Mouse (Mus musculus) midbrain, embryonic 11.5 days (tissue): Measurements from ENCODE around the gene Tnk1. TPM values are rescaled to one million over a fixed set of nuclear protein-coding genes. Genes with fewer than 3 reads are reported as not detected.

Experiments
- ATAC-seq: fragments of 200-750 bp; cut with Nextera tagmentation; 2 replicates; pipeline ENCODE4 v1.8.0; 2017; ENCODE audit warnings: moderate TSS enrichment, moderate library complexity; ENCODE audit not compliant: low FRiP score
- DNase-seq: peaks from one replicate; pipeline ENCODE4 v3.0.0; 2015; ENCODE audit warnings: low spot score; ENCODE audit errors: missing footprints
- H3K27ac ChIP-seq: fragments of 300-500 bp; sonication (generic); 2 replicates; pipeline ENCODE4 v1.5.1; 2014; ENCODE audit warnings: low read depth, low read length
- H3K27me3 ChIP-seq: fragments of 300-500 bp; sonication (generic); 2 replicates; pipeline ENCODE4 v1.6.1; 2014; ENCODE audit warnings: mild to moderate bottlenecking, low read length, moderate library complexity, mixed read lengths; ENCODE audit not compliant: control insufficient read depth, insufficient read depth
- H3K36me3 ChIP-seq: fragments of 300-500 bp; sonication (generic); 2 replicates; pipeline ENCODE4 v1.6.1; 2014; ENCODE audit warnings: mild to moderate bottlenecking, low read length, moderate library complexity, mixed read lengths; ENCODE audit not compliant: control insufficient read depth, insufficient read depth
- H3K4me1 ChIP-seq: fragments of 300-500 bp; sonication (generic); 2 replicates; pipeline ENCODE4 v1.6.1; 2014; ENCODE audit warnings: low read length; ENCODE audit not compliant: control insufficient read depth, insufficient read depth
- H3K4me2 ChIP-seq: fragments of 300-500 bp; sonication (generic); 2 replicates; pipeline ENCODE4 v1.6.1; 2014; ENCODE audit warnings: mild to moderate bottlenecking, moderate library complexity
- H3K4me3 ChIP-seq: fragments of 300-500 bp; sonication (generic); 2 replicates; pipeline ENCODE4 v1.5.1; 2014; ENCODE audit warnings: low read depth, low read length
- H3K9ac ChIP-seq: fragments of 300-500 bp; sonication (generic); 2 replicates; pipeline ENCODE4 v1.6.1; 2014; ENCODE audit warnings: low read length
- H3K9me3 ChIP-seq: fragments of 300-500 bp; sonication (generic); 2 replicates; pipeline ENCODE4 v1.6.1; 2016; ENCODE audit warnings: low read length; ENCODE audit not compliant: control insufficient read depth
- WGBS: fragments of 180-500 bp; shearing (Covaris S2); extraction: QIAGEN DNeasy Blood & Tissue Kit; methylation state at CpG from one replicate; pipeline ENCODE4 v1.1.7; 2014; 5-methylcytosine and 5-hydroxymethylcytosine counted together
- polyA plus RNA-seq: library from polyadenylated mRNA; unstranded; fragments of >200 nt; fragmentation: Nextera tagmentation; extraction: Ambion mirVana; gene quantifications from 2 replicates; pipeline ENCODE4 v1.2.1, GENCODE M21; 2014

Tnk1 gene
- polyA plus RNA-seq, 1 experiment from 2014 or later = 0.48 TPM

DNA sequence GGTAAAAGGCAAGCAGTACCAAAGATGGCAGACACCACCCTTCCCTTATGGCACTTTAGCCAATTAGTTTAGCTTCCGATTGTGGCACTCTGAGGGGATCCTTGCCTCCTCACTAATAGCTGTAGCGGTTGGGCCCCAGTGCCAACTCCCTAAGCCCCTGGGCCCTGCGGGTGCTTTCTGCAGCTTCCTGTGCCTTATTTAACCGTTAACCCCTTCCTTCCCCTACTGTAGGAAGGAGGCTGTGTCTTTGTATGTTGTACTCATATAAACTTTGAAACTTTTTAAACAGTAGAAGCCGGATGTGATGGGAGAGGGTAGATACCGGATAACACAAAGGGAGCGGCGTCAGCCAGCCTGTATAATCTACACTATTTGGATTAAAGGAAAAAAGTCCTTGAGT is 7.8 kb downstream of the Tnk1 start:
- Histone ChIP-seq H3K4me1 (peaks cover 10% of the 10 kb centered on the region; the same call in 1 of the 2 replicates), H3K9ac (no peak overlapping the region), H3K36me3 (peaks cover 2% of the 10 kb centered on the region; the same call in 1 of the 2 replicates), H3K4me2 (no peak overlapping the region), H3K4me3 (no peak overlapping the region), H3K9me3 (no peaks in the 10 kb centered on the region), H3K27me3 (peaks cover 2% of the 10 kb centered on the region; the same call in 1 of the 2 replicates), H3K27ac (no peak overlapping the region)
- DNase-seq (no peak), ATAC-seq (no peak)
- 80% methylated on average over 8 of the region's 8 CpGs for WGBS

DNA sequence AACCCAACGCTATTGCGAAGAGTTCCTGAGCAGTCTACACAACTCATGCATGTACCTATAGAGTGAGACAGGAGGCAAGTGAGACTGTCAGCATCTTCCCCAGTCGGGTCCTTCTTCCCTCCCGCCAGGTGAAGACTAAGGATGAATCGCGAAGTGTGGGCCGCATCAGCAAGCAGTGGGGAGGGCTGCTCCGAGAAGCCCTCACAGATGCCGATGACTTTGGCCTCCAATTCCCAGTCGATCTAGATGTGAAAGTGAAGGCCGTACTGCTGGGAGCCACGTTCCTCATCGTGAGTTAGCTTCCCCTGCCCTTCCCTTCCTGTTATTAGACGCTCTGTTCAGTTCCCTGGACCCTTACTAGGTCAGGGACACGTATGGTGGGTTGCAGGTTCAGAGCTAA is 8.6 kb downstream of the Tnk1 start:
- no peak overlapping the region for H3K4me3 ChIP-seq
- H3K4me2 ChIP-seq = no peak overlapping the region
- H3K9me3 ChIP-seq = no peaks in the 10 kb centered on the region
- no peak for ATAC-seq
- no peak overlapping the region for H3K27ac ChIP-seq
- H3K4me1 ChIP-seq = peaks cover 16% of the 10 kb centered on the region; the same call in 1 of the 2 replicates
- H3K27me3 ChIP-seq = no peaks in the 10 kb centered on the region
- no peak for DNase-seq
- 92% methylated on average over 15 of the region's 15 CpGs for WGBS
- no peak overlapping the region for H3K9ac ChIP-seq
- peaks cover 2% of the 10 kb centered on the region; the same call in 1 of the 2 replicates for H3K36me3 ChIP-seq

DNA sequence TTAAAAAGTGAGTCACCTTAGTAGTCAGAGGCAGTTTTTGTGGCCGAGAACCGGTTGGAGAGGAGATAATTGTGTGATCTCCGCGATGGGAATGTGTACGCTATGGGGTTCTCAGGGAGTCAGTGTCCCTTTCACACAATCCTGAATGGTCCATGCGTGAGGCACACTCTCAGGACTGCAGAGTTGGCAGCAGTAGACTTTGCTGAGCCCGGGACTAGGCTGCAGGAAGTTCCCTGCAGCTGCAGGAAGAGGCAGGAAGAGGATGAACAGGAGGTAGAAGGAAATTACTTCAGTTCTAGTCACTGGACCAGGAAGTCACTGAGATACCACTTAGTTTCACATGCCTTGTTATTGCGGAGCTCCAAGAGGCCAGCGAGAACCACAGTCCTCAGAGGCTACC is 9.4 kb downstream of the Tnk1 start:
- peaks cover 16% of the 10 kb centered on the region; the same call in 1 of the 2 replicates for H3K4me1 ChIP-seq
- no peak for DNase-seq
- no peak overlapping the region for H3K9ac ChIP-seq
- H3K27ac ChIP-seq = no peak overlapping the region
- no peak overlapping the region for H3K4me3 ChIP-seq
- no peak for ATAC-seq
- H3K9me3 ChIP-seq = no peaks in the 10 kb centered on the region
- WGBS = 92% methylated on average over 9 of the region's 9 CpGs
- no peak overlapping the region for H3K4me2 ChIP-seq
- no peaks in the 10 kb centered on the region for H3K27me3 ChIP-seq
- peaks cover 2% of the 10 kb centered on the region; the same call in 1 of the 2 replicates for H3K36me3 ChIP-seq

DNA sequence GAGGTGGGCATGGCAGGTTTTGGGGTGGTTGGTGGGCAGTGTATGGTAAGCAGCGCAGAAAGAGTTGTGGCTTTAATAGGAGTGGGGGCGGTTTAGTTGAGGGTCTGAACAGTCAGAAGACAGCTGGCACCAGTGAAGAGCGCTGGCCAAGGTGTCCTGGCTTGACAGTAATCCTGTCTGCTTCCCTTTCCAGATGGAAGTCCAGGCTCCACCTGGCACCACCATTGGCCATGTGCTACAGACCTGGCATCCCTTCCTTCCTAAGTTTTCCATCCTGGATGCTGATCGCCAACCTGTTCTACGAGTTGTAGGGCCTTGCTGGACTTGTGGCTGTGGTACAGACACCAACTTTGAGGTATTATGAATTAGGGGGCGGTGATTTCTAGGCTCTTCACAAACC is 10.5 kb downstream of the Tnk1 start:
- peak overlapping the region; percentile 71 for H3K4me2 ChIP-seq
- H3K4me1 ChIP-seq = peaks cover 16% of the 10 kb centered on the region; the same call in 1 of the 2 replicates
- 95% methylated on average over 6 of the region's 6 CpGs for WGBS
- ATAC-seq (no peak), DNase-seq (no peak)
- H3K9ac ChIP-seq = no peak overlapping the region
- H3K9me3 ChIP-seq = no peaks in the 10 kb centered on the region
- H3K27ac ChIP-seq = no peak overlapping the region
- H3K27me3 ChIP-seq = no peaks in the 10 kb centered on the region
- peaks cover 2% of the 10 kb centered on the region; the same call in 1 of the 2 replicates for H3K36me3 ChIP-seq
- H3K4me3 ChIP-seq = no peak overlapping the region

DNA sequence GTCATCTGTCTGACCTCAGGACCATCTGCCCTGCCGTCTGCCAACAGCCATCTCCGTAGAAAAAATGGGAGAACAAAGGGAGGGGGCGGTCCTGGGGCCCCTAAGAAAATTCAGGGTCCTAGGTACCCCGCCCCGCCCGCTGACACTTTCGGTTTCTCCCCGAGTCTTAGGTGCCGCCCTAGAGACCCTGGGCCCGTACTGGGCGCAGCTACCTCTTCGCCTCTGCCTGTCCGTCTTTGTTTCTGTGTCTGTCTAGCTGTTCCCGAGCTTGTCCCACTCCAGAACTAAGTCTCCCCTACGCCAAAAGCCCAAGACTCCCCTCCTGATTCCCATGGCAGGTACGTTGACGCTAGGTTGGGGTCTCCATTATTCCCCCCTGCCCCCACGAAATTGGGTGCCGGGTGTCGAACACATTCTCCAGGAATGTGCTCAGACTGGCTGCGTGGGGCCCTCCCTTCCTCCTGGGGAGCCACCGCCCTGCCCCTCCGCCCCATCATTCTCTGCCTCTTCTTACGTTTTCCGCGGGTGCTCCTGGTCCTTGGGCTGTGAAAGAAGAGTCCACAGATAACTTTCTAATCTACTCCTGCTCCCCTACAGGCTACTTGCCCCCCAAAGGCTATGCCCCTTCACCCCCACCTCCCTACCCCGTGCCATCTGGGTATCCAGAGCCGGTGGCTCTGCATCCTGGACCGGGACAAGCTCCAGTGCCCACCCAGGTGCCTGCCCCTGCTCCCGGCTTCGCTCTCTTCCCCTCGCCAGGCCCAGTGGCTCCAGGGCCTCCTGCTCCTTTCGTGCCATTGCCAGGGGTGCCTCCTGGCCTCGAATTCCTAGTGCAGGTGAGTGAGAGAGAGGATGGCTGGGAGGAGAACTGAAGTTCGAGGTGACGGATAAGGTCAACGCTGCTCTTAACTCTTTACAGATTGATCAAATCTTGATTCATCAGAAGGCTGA is 11.5 kb downstream of the Tnk1 start:
- Histone ChIP-seq H3K4me3 (peak overlapping the region; percentile 57), H3K9ac (peak overlapping the region; percentile 78), H3K4me2 (peak overlapping the region; percentile 71), H3K4me1 (peaks cover 16% of the 10 kb centered on the region; the same call in 1 of the 2 replicates), H3K27me3 (no peaks in the 10 kb centered on the region), H3K36me3 (peaks cover 2% of the 10 kb centered on the region; the same call in 1 of the 2 replicates), H3K9me3 (no peaks in the 10 kb centered on the region), H3K27ac (peak overlapping the region; percentile 94)
- DNase-seq (peak; percentile 89), ATAC-seq (peak; percentile 64)
- WGBS = 14% methylated on average over 37 of the region's 37 CpGs

DNA sequence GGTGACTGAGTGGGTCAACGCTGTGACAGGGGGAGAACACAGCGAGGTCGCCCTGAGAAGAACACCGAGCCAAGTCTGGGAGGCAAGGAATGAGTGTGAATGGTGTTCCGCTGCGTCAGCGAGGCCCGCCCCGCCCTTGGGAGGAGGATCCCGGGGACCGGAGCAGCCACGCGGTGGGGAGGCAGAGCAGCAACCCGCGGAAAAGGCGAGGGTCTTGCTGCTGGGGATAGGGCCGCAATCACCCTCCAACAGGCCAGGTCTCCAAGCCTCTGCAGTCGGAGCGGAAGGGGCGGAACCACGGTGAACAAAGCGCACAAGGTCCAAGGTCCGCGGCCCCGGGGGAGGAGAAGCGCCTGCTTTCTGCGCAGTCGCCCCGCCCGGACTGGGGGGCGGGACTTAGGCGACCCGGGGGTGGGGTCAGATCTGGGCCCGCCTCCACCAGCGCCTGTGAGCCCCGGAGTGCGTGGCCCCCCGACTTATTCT is 12.3 kb downstream of the Tnk1 start, which contains the start of gene Plscr3:
Plscr3 (plus strand) TSS at position 179 of the 483 bp plus-strand sequence.
- WGBS = 0% methylated on average over 37 of the region's 38 CpGs
- peak within 1 kb of the TSS; percentile 78 for H3K9ac ChIP-seq

DNA sequence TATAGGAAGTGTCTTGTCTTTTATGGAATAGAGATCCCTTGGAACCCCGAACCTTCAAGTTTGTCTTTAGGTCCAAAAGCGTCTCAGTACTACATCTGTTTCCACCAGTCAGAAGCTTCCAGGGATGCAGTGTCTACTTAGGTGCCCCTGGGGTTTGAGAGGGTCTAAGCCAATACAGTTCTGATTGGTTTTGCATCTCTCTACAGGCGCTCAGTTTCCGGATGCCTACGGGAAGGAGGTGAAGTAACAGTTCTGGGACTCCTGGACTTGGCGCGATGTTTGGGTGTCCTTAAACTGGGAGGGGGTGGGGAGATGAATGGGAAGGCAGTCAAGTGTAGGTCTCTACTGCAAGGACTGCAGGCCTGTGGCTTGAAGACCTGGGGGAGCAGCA is 19.8 kb downstream of the Tnk1 start:
- WGBS = 2% methylated on average over 7 of the region's 7 CpGs
- Histone ChIP-seq H3K4me1 (peaks cover 33% of the 10 kb centered on the region), H3K9me3 (no peaks in the 10 kb centered on the region), H3K27ac (peak overlapping the region; percentile 31; the same call in 1 of the 2 replicates), H3K4me3 (peak overlapping the region; percentile 62), H3K36me3 (no peaks in the 10 kb centered on the region; the same call in 1 of the 2 replicates), H3K4me2 (peak overlapping the region; percentile 87), H3K27me3 (peaks cover 4% of the 10 kb centered on the region; the same call in 1 of the 2 replicates), H3K9ac (peak overlapping the region; percentile 56)
- no peak for DNase-seq
- no peak for ATAC-seq

More for the DNA sequence above, 12.3 kb downstream of the Tnk1 start, which contains the start of gene Plscr3:
- H3K4me2 ChIP-seq = peak within 1 kb of the TSS; percentile 71
- no peaks in the 10 kb centered on the region for H3K27me3 ChIP-seq
- peak; percentile 95 for ATAC-seq
- H3K4me1 ChIP-seq = peaks cover 16% of the 10 kb centered on the region; the same call in 1 of the 2 replicates
- peak within 1 kb of the TSS; percentile 57 for H3K4me3 ChIP-seq
- H3K36me3 ChIP-seq = peaks cover 2% of the 10 kb centered on the region; the same call in 1 of the 2 replicates
- no peaks in the 10 kb centered on the region for H3K9me3 ChIP-seq
- peak; percentile 99 for DNase-seq
- peak within 1 kb of the TSS; percentile 94 for H3K27ac ChIP-seq

DNA sequence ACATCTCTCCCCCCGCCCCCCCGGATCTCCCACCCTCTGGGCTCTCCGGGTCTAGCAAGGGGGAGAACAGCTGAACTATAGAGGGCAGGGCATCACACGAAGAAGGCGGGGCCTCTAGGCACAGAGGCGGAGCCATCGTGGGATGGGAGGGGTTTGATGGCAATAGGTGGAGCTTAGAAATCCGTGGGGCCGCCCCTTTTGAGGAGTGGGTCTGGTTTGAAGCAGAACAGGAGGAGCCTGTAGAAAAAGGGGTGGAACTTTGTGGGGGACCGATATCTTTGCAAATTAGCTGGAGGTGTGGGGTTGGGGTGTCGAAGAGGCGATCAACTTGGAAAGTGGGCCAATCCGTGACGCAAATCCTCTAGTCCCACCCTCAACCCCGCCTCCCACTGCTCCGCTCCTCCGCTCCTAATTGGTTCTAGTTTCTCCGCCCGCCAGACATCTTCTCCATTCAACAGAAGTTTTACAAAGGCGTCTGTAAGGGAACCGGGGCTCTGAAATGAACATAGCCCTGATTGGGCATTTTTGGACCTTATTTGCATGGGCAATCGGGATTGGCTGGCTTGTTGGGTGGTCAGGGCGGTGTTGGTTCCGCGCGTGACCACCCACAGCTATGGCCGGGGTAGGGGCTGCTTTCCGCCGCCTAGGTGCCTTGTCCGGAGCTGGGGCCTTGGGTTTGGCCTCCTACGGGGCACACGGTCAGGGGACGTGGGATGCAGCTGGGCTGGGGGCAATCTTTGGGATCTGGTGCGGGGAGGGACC is 20.4 kb downstream of the Tnk1 start, which contains the start of gene Tmem256:
Tmem256 (plus strand) TSS at position 563 of the 762 bp plus-strand sequence.
- Histone ChIP-seq H3K4me3 (peak within 1 kb of the TSS; percentile 62), H3K9me3 (no peaks in the 10 kb centered on the region), H3K9ac (peak within 1 kb of the TSS; percentile 90), H3K36me3 (peaks cover 2% of the 10 kb centered on the region; the same call in 1 of the 2 replicates), H3K27ac (peak within 1 kb of the TSS; percentile 73), H3K4me1 (peaks cover 38% of the 10 kb centered on the region), H3K27me3 (peaks cover 8% of the 10 kb centered on the region; the same call in 1 of the 2 replicates), H3K4me2 (peak within 1 kb of the TSS; percentile 87)
- WGBS = under 1% methylated on average over 34 of the region's 34 CpGs
- ATAC-seq (peak; percentile 87), DNase-seq (peak; percentile 100)
